Mouse (Mus musculus): ENCODE measurements around the gene Taar5.

The Taar5 gene

GRCm38 (mm10) chr10:23970656-23971165, at the start of gene Taar5:
TSS of gene Taar5 (plus strand) at chr10:23970706.
- no peak for DNase-seq (ENCODE audit: low spot score)

- no peak for DNase-seq (ENCODE audit: low spot score)
Measured at GRCm38 (mm10) chr10:23922468-23922867, 48.0 kb upstream of the Taar5 start.

GRCm38 (mm10) chr10:23923941-23924340, 46.6 kb upstream of the Taar5 start:
- no peak for DNase-seq (ENCODE audit: low spot score)

GRCm38 (mm10) chr10:23937613-23938012, 32.9 kb upstream of the Taar5 start:
- DNase-seq (ENCODE audit: low spot score) = no peak

- no peak for DNase-seq (ENCODE audit: low spot score)
Measured at GRCm38 (mm10) chr10:23938312-23938711, 32.2 kb upstream of the Taar5 start, which contains the start of gene Taar2. TSS of gene Taar2 (plus strand) at chr10:23938572.

- no peak for DNase-seq (ENCODE audit: low spot score)
Measured at GRCm38 (mm10) chr10:23942465-23942864, 28.0 kb upstream of the Taar5 start.

GRCm38 (mm10) chr10:23948026-23948425, 22.5 kb upstream of the Taar5 start:
- DNase-seq (ENCODE audit: low spot score) = no peak

- no peak for DNase-seq (ENCODE audit: low spot score)
Measured at GRCm38 (mm10) chr10:23949508-23950005, 20.9 kb upstream of the Taar5 start, which contains the start of gene Taar3. TSS of gene Taar3 (plus strand) at chr10:23949558.

GRCm38 (mm10) chr10:23951714-23952113, 18.8 kb upstream of the Taar5 start:
- no peak for DNase-seq (ENCODE audit: low spot score)

- DNase-seq (ENCODE audit: low spot score) = peak; percentile 16
Measured at GRCm38 (mm10) chr10:23959071-23959470, 11.4 kb upstream of the Taar5 start.

- no peak for DNase-seq (ENCODE audit: low spot score)
Measured at GRCm38 (mm10) chr10:23960444-23960915, 10.0 kb upstream of the Taar5 start, which contains the start of gene Taar4. TSS of gene Taar4 (plus strand) at chr10:23960494.

GRCm38 (mm10) chr10:23963444-23963843, 7.1 kb upstream of the Taar5 start:
- no peak for DNase-seq (ENCODE audit: low spot score)

- DNase-seq (ENCODE audit: low spot score) = no peak
Measured at GRCm38 (mm10) chr10:23964921-23965610, 5.4 kb upstream of the Taar5 start.

- no peak for DNase-seq (ENCODE audit: low spot score)
Measured at GRCm38 (mm10) chr10:23971256-23971655, 750 bp downstream of the Taar5 start.

GRCm38 (mm10) chr10:23977958-23978357, 7.5 kb downstream of the Taar5 start:
- no peak for DNase-seq (ENCODE audit: low spot score)

- DNase-seq (ENCODE audit: low spot score) = peak; percentile 61
Measured at GRCm38 (mm10) chr10:23978901-23979705, 8.6 kb downstream of the Taar5 start.

- DNase-seq (ENCODE audit: low spot score) = no peak
Measured at GRCm38 (mm10) chr10:23985546-23985945, 15.0 kb downstream of the Taar5 start, which contains the start of gene Taar6. TSS of gene Taar6 (minus strand) at chr10:23985646.

GRCm38 (mm10) chr10:23986419-23986818, 15.9 kb downstream of the Taar5 start:
- no peak for DNase-seq (ENCODE audit: low spot score)

GRCm38 (mm10) chr10:23993381-23993780, 22.9 kb downstream of the Taar5 start, which contains the start of gene Taar7a:
TSS of gene Taar7a (minus strand) at chr10:23993481.
- DNase-seq (ENCODE audit: low spot score) = no peak

GRCm38 (mm10) chr10:23999639-24000038, 29.1 kb downstream of the Taar5 start, which contains the start of gene Taar7b:
TSS of gene Taar7b (plus strand) at chr10:23999939.
- no peak for DNase-seq (ENCODE audit: low spot score)

- no peak for DNase-seq (ENCODE audit: low spot score)
Measured at GRCm38 (mm10) chr10:24006442-24006841, 35.9 kb downstream of the Taar5 start.

- DNase-seq (ENCODE audit: low spot score) = no peak
Measured at GRCm38 (mm10) chr10:24007034-24007433, 36.5 kb downstream of the Taar5 start.
